Mouse (Mus musculus) bone marrow macrophage, adult 2 months (primary cell): Measurements from ENCODE around the gene Dnpep. TPM values are rescaled to one million over a fixed set of nuclear protein-coding genes. Genes with fewer than 3 reads are reported as not detected.

Source experiments
- H3K27ac ChIP-seq: 2 replicates; pipeline ENCODE4 v1.5.1; 2012; ENCODE audit warnings: low read depth, low read length; ENCODE audit not compliant: insufficient read depth
- H3K4me1 ChIP-seq: 2 replicates; pipeline ENCODE4 v1.6.1; 2012; ENCODE audit warnings: low read length; ENCODE audit not compliant: control insufficient read depth, insufficient read depth
- H3K4me3 ChIP-seq: 2 replicates; pipeline ENCODE4 v1.5.1; 2012; ENCODE audit warnings: mild to moderate bottlenecking, low read length, moderate library complexity; ENCODE audit not compliant: insufficient read depth
- CTCF ChIP-seq: IDR thresholded peaks from 2 replicates; pipeline ENCODE4 v1.5.1; 2012; ENCODE audit warnings: low read depth, mild to moderate bottlenecking, low read length, moderate library complexity
- POLR2A ChIP-seq: IDR thresholded peaks from 2 replicates; pipeline ENCODE4 v1.6.1; 2012; ENCODE audit warnings: mild to moderate bottlenecking, low read depth, low read length, borderline replicate concordance
- polyA plus RNA-seq: library from polyadenylated mRNA; stranded (reverse); fragments of >200 nt; gene quantifications from 2 replicates; pipeline ENCODE4 v1.2.4, GENCODE M21; 2012; ENCODE audit not compliant: missing spikeins, insufficient read depth, insufficient read length

Gene Dnpep
- polyA plus RNA-seq, 1 experiment = 43.3 TPM

DNA sequence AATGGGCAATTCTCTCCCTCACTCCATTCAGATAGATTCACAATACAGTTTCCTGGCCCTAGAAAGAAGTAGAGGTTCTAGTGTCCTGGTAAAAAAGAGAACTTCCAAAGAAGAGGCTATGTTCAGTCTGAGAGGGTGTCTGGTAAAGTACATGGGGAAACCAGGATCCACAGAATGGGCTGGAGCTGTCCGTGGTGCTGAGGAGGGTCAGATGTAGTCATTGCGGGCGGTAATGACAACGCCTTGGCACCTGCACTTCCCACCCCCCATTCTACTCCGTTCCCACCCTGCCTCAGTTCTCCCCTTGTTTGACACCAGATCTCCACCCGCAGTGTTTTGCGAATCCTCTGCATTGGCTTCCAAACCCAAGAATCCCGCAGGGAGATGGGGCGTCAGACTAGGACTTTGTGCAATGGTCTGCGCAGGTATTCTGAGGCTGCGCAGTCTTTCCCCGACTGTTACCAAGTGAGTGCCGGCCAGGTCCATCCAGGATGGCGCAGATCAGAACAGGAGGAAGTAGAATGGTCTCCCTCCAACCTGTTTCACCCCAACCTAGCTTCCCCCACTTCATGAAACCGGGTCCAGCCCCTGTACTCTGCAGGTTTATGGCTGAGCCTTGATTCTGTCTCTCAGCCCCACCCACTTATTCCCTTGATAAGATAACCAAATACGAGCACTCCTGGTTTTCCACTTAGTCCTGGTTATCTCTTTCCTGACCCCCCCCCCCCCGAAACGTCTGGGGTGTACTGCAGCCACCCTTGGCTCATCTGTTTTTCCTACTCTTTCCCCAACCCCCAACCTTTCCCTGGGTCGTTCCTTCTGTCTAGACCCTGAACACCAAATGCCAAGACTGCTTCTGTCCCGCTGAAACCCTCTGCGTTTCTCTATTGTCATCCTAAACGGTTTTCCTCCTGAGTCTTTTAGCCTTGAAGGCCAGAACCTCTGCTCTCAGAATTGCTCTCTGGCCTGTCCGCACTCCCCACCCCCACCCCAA lies 40.3 kb downstream of the Dnpep start:
- Histone ChIP-seq H3K27ac (no peak overlapping the region), H3K4me1 (peaks cover 2% of the 10 kb centered on the region; the same call in 1 of the 2 replicates), H3K4me3 (no peak overlapping the region)
- TF ChIP-seq CTCF (no peak), POLR2A (no peak)

DNA sequence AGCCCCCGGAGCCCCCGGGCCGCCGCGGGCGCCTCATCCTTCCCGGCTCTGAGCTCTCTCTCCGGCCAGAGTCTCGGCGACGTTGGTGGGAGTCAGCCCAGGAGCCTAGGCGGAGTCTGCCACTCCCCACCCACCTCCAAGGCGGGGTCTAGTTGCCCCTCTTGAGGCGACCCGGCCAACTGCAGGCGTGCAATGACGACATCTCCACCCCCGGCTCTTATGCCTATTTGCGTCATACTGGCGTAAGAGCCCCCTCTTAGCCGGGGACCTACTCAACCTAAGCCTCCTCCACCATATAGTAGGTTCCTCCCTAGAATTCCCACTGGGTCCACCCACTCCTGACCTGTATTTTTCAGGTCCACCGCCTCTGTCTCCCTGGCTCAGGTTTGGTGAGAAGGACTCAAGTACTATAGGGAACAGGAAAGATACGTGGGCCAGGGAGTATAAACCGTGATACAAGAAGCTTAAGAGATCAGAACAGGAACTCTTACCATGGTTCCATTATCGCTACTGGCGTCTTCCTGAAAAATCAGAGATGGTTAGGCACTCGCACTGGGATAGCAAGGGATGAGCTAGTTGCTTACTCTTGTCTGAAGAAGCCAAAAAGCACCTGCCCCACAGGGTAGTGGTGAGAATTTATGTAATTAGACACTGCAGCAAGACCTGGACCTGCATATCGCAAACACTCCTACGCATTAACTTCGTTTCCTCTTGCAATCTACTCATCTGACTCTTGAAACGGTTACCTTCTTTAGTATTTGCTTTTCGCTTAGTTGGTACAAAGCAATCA lies 53.5 kb downstream of the Dnpep start, which contains the start of gene Ptprn:
Gene Ptprn, minus strand, starts transcription at position 412 of the 790 bp plus-strand sequence.
- H3K27ac ChIP-seq = no peak within 1 kb of the TSS
- H3K4me3 ChIP-seq = no peak within 1 kb of the TSS; the same call in 1 of the 2 replicates
- peaks cover 4% of the 10 kb centered on the region; the same call in 1 of the 2 replicates for H3K4me1 ChIP-seq
- no peak for TF ChIP-seq POLR2A

DNA sequence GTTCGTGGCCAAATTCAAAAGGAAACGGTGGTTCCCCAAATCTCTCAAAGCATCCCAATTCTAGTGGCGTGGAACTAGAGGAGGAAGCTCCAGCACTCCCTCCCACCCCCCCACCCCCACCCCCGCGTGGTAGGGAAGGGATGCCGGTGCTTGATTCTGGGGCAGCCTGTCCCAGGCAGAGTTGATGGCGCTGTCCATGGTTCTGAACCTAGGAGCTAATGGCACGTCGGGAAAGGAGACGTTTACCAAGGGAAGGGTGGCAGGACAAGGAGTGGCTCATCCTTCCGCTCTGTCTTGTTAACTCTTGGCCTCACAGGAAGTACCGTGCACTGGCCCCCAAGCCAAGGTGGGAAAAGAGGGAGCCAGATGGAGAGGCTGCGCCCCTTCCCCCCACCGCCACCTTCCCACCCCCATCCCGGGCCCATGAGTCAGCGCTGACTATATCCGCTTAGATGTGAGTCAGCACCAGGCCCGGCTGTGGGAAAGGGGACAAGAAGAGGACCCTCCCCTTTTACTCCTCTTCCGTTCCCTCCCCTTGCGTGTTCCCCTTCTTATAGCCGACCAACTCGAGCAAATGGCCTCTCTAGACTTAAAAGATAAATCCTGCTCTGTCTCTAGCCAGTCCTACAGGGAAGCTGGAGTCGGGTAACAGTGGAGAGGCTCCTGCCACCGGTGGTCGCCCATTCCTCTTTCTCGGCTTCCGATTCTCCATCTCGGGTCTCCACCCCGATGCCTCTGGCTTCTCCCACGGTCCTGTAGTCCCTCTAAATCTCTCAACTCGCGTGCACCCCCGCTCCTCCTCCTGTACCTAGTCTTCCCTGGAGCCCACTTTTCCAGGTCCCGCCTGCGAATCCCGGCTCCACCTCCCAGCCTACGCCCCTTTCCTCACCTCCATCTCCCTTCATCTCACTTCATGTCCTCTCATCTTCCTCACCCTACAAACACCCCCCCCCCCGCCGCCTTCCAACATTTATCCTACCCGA lies 54.5 kb downstream of the Dnpep start:
- peaks cover 4% of the 10 kb centered on the region; the same call in 1 of the 2 replicates for H3K4me1 ChIP-seq
- H3K4me3 ChIP-seq = no peak overlapping the region; the same call in 1 of the 2 replicates
- TF ChIP-seq CTCF (no peak), POLR2A (no peak)
- H3K27ac ChIP-seq = no peak overlapping the region

DNA sequence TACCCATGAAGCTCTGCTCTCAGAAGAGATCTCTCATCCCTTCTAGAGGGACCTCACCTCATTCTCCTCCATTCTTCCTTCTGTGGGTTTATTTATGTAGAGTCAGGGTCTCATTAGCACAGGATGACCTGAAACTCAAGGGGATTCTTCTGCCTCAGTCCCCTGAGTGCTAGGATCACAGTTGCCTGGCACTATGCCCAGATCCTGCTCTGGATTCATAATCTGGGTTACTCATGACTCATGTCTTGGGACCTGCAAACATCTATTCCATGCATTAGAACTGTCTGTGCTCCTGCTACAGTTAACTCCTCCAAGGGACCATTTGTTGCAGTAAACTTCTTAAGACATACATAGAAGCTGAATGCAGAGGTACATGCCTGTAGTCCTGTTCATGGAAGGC lies 56.5 kb downstream of the Dnpep start:
- TF ChIP-seq POLR2A (no peak), CTCF (no peak)
- H3K27ac ChIP-seq = no peak overlapping the region
- peaks cover 4% of the 10 kb centered on the region; the same call in 1 of the 2 replicates for H3K4me1 ChIP-seq
- H3K4me3 ChIP-seq = no peak overlapping the region

Other genes with a start within 250 kb of the Dnpep start
- gene Nhej1, start 192.8 kb downstream of the Dnpep start, polyA plus RNA-seq = 5.1 and 6.3 TPM in 2 replicates
- not detected in 2 replicates for gene Slc23a3, start 184.1 kb downstream of the Dnpep start, polyA plus RNA-seq
- gene Cnppd1, start 175.3 kb downstream of the Dnpep start, polyA plus RNA-seq = 92.2 and 101 TPM in 2 replicates
- 107 and 113 TPM in 2 replicates for gene Retreg2, start 175.2 kb downstream of the Dnpep start, polyA plus RNA-seq
- gene Zfand2b, start 149.3 kb downstream of the Dnpep start, polyA plus RNA-seq = 28.3 and 34.6 TPM in 2 replicates
- gene Abcb6, start 137.6 kb downstream of the Dnpep start, polyA plus RNA-seq = 16.6 and 18.6 TPM in 2 replicates
- 19.6 and 29.7 TPM in 2 replicates for gene Ankzf1, start 125.8 kb downstream of the Dnpep start, polyA plus RNA-seq
- 30.2 and 33.5 TPM in 2 replicates for gene Atg9a, start 125.8 kb downstream of the Dnpep start, polyA plus RNA-seq
- 27.1 and 28.0 TPM in 2 replicates for gene Glb1l, start 107.2 kb downstream of the Dnpep start, polyA plus RNA-seq
- 41.9 and 46.0 TPM in 2 replicates for gene Stk16, start 107.2 kb downstream of the Dnpep start, polyA plus RNA-seq
- gene Tuba4a, start 98.1 kb downstream of the Dnpep start, polyA plus RNA-seq = 38.7 and 47.0 TPM in 2 replicates
- gene A630095N17Rik, start 85.9 kb downstream of the Dnpep start, polyA plus RNA-seq = not detected in 2 replicates
- gene Dnajb2, start 81.6 kb downstream of the Dnpep start, polyA plus RNA-seq = 6.7 and 10.7 TPM in 2 replicates
- 0.60 and 0.94 TPM in 2 replicates for gene Ptprn, start 53.5 kb downstream of the Dnpep start, polyA plus RNA-seq
- gene Resp18, start 39.6 kb downstream of the Dnpep start, polyA plus RNA-seq = not detected in 2 replicates
- 0.70 TPM in 1 of 2 replicates, not detected in the other for gene Des, start 42.3 kb upstream of the Dnpep start, polyA plus RNA-seq
- gene Speg, start 57.3 kb upstream of the Dnpep start, polyA plus RNA-seq = 32.4 and 36.2 TPM in 2 replicates
- 79.2 and 89.6 TPM in 2 replicates for gene Gmppa, start 117.9 kb upstream of the Dnpep start, polyA plus RNA-seq
- not detected in 2 replicates for gene Asic4, start 132.4 kb upstream of the Dnpep start, polyA plus RNA-seq
- 0.95 and 1.3 TPM in 2 replicates for gene Chpf, start 161.3 kb upstream of the Dnpep start, polyA plus RNA-seq
- gene Tmem198, start 161.5 kb upstream of the Dnpep start, polyA plus RNA-seq = not detected in 2 replicates
- 0.33 TPM in 1 of 2 replicates, not detected in the other for gene Obsl1, start 188.5 kb upstream of the Dnpep start, polyA plus RNA-seq
- gene Inha, start 189.1 kb upstream of the Dnpep start, polyA plus RNA-seq = not detected in 2 replicates
- 45.6 and 49.3 TPM in 2 replicates for gene Stk11ip, start 203.5 kb upstream of the Dnpep start, polyA plus RNA-seq
- gene Slc4a3, start 228.3 kb upstream of the Dnpep start, polyA plus RNA-seq = 3.0 and 3.1 TPM in 2 replicates